Mouse (Mus musculus): ENCODE data around the gene Lrrtm1. TPM values are rescaled to one million over a fixed set of nuclear protein-coding genes. Genes with fewer than 3 reads are reported as not detected.

Gene Lrrtm1
- 0.94 and 1.5 TPM in 2 replicates for polyA plus RNA-seq (2015; fragmentation: Nextera tagmentation; extraction: Ambion mirVana)

DNA sequence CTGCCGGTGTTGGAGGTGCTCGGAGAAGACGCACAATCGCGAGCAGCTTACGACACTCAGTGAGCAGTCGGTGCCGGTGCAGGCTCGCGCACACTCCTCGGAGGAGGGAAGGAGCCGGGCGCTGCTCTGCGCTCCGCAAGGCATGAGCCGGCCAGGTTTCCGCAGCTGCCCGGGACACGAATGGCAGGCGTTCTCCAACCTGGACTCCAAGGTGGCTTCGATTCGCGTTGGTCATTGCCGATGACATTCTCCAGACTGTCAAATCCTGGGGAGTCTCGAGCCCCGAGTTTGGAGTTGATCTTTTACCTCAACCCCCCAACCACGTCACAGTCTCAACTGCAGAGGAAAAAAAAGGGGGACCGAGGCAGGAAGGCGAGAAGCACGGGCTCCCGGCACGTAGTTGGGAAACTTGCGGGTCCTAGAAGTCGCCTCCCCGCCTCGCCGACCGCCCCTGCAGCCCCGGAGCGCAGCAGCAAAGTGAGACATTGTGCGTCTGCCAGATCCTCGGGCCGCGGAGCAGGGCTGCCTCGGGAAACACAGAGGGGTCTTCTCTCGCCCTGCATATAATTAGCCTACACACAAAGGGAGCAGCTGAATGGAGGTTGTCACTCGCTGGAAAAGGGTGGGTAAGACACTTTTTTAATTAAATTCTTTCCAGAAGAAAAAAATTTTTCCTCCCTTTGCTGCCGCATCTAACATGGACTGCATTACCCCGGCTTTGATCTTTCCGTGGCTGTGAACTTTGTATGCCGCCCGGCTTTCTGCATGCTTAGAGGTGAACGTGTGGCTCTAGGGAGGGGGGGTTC lies at the start of gene Lrrtm1:
TSS of gene Lrrtm1 (plus strand) at position 89 of the 806 bp plus-strand sequence.

